Mouse (Mus musculus) cerebellum, adult 2 months (tissue): ENCODE results near the gene Nop9. TPM values are rescaled to one million over a fixed set of nuclear protein-coding genes. Genes with fewer than 3 reads are reported as not detected.

Experiments used
- DNase-seq, 2 experiments: peaks; one replicate each; pipeline ENCODE4 v3.0.0; 2021
- H3K27ac ChIP-seq: fragments of 200-500 bp; 2 replicates; pipeline ENCODE4 v1.5.1; 2012; ENCODE audit warnings: low read length, control low read depth, inconsistent platforms; ENCODE audit not compliant: insufficient read depth
- H3K27me3 ChIP-seq: fragments of 200-500 bp; 2 replicates; pipeline ENCODE4 v1.6.1; 2012; ENCODE audit warnings: inconsistent platforms, mild to moderate bottlenecking, low read length, moderate library complexity; ENCODE audit not compliant: control insufficient read depth, insufficient read depth
- H3K4me1 ChIP-seq: fragments of 200-500 bp; 2 replicates; pipeline ENCODE4 v1.6.1; 2011; ENCODE audit warnings: low read length; ENCODE audit not compliant: control insufficient read depth, insufficient read depth
- H3K4me3 ChIP-seq: fragments of 200-500 bp; replicated peaks from 2 replicates; pipeline ENCODE3; 2011; ENCODE audit warnings: mild to moderate bottlenecking, low read depth, low read length, control low read depth; ENCODE audit not compliant: insufficient read depth
- CTCF ChIP-seq: fragments of 200-500 bp; IDR thresholded peaks from 2 replicates; pipeline ENCODE4 v1.5.1; 2011; ENCODE audit warnings: low read depth, mild to moderate bottlenecking, control low read depth, low read length, moderate library complexity, borderline replicate concordance; ENCODE audit not compliant: insufficient read depth
- POLR2A ChIP-seq: fragments of 200-500 bp; IDR thresholded peaks from 2 replicates; pipeline ENCODE4 v1.6.1; 2011; ENCODE audit warnings: low read length, control low read depth, borderline replicate concordance; ENCODE audit not compliant: insufficient read depth
- WGBS: fragments of 180-500 bp; shearing (Covaris S2); methylation state at CpG from one replicate; pipeline ENCODE4 v1.1.7; 2018; 5-methylcytosine and 5-hydroxymethylcytosine counted together
- polyA plus RNA-seq: library from polyadenylated mRNA; depleted of rRNA; stranded (reverse); fragments of >200 nt; gene quantifications from 2 replicates; pipeline ENCODE4 v1.2.3, GENCODE M21; 2012

Gene Nop9
- polyA plus RNA-seq, 1 experiment, result 10.7 TPM

GRCm38 (mm10) chr14:55767519-55768414, 22.3 kb downstream of the Nop9 start:
- Histone ChIP-seq H3K27ac (peak overlapping the region; percentile 29), H3K4me3 (peak overlapping the region; percentile 24), H3K27me3 (no peaks in the 10 kb centered on the region), H3K4me1 (peaks cover 4% of the 10 kb centered on the region; the same call in 1 of the 2 replicates)
- no peak for TF ChIP-seq POLR2A
- peak; percentile 42 for TF ChIP-seq CTCF
- 6% methylated on average over 52 of the region's 52 CpGs for whole genome bisulfite sequencing
- DNase-seq, result peak; percentile 80 to 83

- Histone ChIP-seq H3K4me1 (peaks cover 4% of the 10 kb centered on the region; the same call in 1 of the 2 replicates), H3K27me3 (no peaks in the 10 kb centered on the region), H3K27ac (no peak overlapping the region), H3K4me3 (no peak overlapping the region)
- DNase-seq, result no peak
- 93% methylated on average over 6 of the region's 6 CpGs for WGBS
- TF ChIP-seq POLR2A (no peak), CTCF (no peak)
Measured at GRCm38 (mm10) chr14:55768555-55768954, 23.1 kb downstream of the Nop9 start.

GRCm38 (mm10) chr14:55769087-55769703, 23.7 kb downstream of the Nop9 start:
- DNase-seq, result no peak
- TF ChIP-seq POLR2A (no peak), CTCF (no peak)
- Histone ChIP-seq H3K4me1 (peaks cover 4% of the 10 kb centered on the region; the same call in 1 of the 2 replicates), H3K4me3 (no peak overlapping the region), H3K27me3 (no peaks in the 10 kb centered on the region), H3K27ac (no peak overlapping the region)
- 87% methylated on average over 16 of the region's 16 CpGs for WGBS

GRCm38 (mm10) chr14:55776711-55777110, 31.2 kb downstream of the Nop9 start:
- H3K27ac ChIP-seq, result no peak overlapping the region
- 81% methylated on average over 7 of the region's 7 CpGs for WGBS
- DNase-seq, result peak in 1 of 2 experiments; percentile 3
- H3K4me3 ChIP-seq, result no peak overlapping the region
- TF ChIP-seq CTCF (no peak), POLR2A (no peak)
- no peaks in the 10 kb centered on the region for H3K27me3 ChIP-seq
- no peaks in the 10 kb centered on the region for H3K4me1 ChIP-seq

- no peak for DNase-seq
- Histone ChIP-seq H3K27me3 (no peaks in the 10 kb centered on the region), H3K4me3 (no peak overlapping the region), H3K27ac (no peak overlapping the region), H3K4me1 (no peaks in the 10 kb centered on the region)
- TF ChIP-seq POLR2A (no peak), CTCF (no peak)
- 65% methylated on average over 3 of the region's 3 CpGs for WGBS
Measured at GRCm38 (mm10) chr14:55777176-55777575, 31.7 kb downstream of the Nop9 start.

GRCm38 (mm10) chr14:55777806-55778205, 32.3 kb downstream of the Nop9 start:
- H3K27me3 ChIP-seq, result no peaks in the 10 kb centered on the region; the same call in 1 of the 2 replicates
- TF ChIP-seq POLR2A, result no peak
- no peak for TF ChIP-seq CTCF
- no peaks in the 10 kb centered on the region for H3K4me1 ChIP-seq
- H3K4me3 ChIP-seq, result no peak overlapping the region
- WGBS, result 86% methylated on average over 11 of the region's 11 CpGs
- H3K27ac ChIP-seq, result no peak overlapping the region
- DNase-seq, result peak in 1 of 2 experiments; percentile 1

- 88% methylated on average over 15 of the region's 15 CpGs for WGBS
- no peaks in the 10 kb centered on the region; the same call in 1 of the 2 replicates for H3K27me3 ChIP-seq
- TF ChIP-seq CTCF, result no peak
- TF ChIP-seq POLR2A, result no peak
- DNase-seq, result peak in 1 of 2 experiments; percentile 3
- no peak overlapping the region for H3K4me3 ChIP-seq
- H3K27ac ChIP-seq, result no peak overlapping the region
- no peaks in the 10 kb centered on the region for H3K4me1 ChIP-seq
Measured at GRCm38 (mm10) chr14:55778686-55779085, 33.2 kb downstream of the Nop9 start.

- TF ChIP-seq POLR2A (no peak), CTCF (no peak)
- WGBS, result 62% methylated on average over 16 of the region's 16 CpGs
- Histone ChIP-seq H3K27me3 (no peaks in the 10 kb centered on the region; the same call in 1 of the 2 replicates), H3K4me1 (no peaks in the 10 kb centered on the region), H3K27ac (no peak overlapping the region), H3K4me3 (no peak overlapping the region)
- peak in 1 of 2 experiments; percentile 4 for DNase-seq
Measured at GRCm38 (mm10) chr14:55779656-55780055, 34.2 kb downstream of the Nop9 start.
